Mouse (Mus musculus) embryo, embryonic 9.5 days (tissue): ENCODE data around the gene Akt1s1.

Source experiments
- DNase-seq: peaks from one replicate; pipeline ENCODE4 v3.0.0-alpha.2; 2017; ENCODE audit errors: extremely low spot score

Gene Akt1s1

DNA sequence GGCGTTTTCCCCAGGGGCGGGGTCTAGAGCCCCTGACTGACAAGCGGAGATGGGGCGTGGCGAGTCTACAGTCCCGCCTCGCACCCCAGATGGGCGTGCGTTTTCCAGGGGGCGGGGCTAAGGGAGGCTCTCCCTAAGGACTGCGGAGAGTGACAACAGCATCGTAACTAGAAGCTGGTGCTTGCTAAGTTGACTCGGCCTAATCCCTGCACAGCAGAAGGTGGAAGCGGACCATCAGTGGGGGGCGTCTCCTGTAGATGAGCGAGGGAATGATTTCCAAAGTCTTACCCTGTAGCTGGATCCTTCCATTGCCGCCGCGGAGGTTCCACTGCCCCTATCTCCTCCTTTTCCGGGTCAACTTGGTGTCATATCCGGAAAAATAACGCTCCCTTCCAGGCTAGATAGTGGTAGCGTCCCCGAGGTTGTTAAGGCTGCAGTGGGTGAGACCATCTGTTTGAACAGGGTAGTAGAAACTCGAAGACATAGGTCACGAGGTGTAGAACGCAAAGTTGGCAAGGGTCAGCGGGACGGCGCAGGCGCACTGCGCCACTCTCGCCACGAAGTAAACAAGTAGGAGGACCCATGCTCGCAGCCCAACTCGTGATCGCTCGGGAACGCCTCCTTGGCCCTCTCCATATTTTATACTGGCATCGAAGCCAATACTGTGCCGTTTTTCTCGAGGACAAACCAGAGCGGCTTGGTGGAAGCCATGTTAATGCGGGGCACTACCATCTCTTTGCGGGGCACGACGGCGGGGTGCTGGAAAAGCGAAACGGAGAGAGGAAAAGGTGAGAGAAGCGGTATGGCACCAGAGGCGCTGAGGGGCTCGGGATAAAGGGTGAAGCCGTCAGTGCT lies at the start of gene Akt1s1, which contains the start of gene Tbc1d17:
Gene Akt1s1 (plus strand): TSS at position 431 of the 855 bp plus-strand sequence.
Gene Tbc1d17 (minus strand): TSS at position 519 of the 855 bp plus-strand sequence.
- DNase-seq = peak; percentile 97

DNA sequence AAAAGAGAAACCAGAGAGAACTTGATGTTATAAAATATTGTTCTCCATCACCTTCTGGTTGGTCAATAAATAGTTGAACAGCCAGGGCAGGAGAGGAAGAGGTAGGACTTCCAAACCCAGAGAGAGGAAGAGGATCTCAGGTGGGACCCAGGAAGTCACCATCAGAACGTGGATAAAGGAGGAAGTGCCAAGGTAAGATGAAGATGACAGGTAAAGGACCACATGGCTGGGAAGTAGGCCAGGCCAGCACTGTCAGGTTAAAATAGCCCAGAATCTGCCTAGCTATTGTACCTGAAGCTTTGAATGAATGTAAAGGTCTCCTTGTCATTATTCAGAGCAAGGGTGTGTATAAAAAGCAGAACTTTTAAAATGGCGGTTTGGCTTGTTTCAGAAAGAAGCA lies 39.9 kb upstream of the Akt1s1 start:
- no peak for DNase-seq

DNA sequence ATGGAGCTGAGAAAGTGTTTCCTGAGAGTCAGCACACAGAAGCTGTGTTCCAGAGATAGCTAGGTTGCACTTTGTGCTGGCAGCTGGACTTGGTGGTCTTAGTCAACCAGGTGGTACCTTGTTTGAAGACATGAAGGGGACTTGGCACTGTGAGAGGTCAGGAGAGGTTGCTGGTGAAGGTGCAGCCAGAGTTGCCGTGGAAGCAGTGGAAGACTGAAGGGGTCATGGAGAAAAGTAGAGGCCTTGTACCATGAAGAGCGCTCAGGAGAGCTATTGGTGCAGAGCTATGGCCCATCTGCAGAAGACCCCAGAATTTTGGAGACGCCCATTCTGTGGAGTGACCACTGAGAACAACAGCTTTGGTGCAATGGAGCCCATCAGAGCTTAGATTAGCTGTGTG lies 39.3 kb upstream of the Akt1s1 start:
- no peak for DNase-seq

DNA sequence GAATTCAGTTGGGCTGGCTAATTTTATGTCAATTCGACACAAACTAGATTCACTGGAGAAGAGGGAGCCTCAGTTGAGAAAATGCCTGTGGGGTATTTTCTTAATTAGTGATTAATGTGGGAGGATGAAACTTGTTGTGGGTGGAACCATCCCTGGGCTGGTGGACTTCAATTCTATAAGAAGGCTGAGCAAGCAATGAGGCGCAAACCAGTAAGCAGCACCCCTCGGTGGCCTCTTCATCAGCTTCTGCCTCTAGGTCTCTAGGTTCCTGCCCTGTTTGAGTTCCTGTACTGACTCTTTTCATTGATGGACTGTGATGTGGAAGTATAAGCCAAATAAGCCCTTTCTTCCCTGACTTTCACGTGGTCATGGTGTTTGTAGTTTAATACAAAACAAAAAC lies 38.4 kb upstream of the Akt1s1 start:
- DNase-seq = no peak

DNA sequence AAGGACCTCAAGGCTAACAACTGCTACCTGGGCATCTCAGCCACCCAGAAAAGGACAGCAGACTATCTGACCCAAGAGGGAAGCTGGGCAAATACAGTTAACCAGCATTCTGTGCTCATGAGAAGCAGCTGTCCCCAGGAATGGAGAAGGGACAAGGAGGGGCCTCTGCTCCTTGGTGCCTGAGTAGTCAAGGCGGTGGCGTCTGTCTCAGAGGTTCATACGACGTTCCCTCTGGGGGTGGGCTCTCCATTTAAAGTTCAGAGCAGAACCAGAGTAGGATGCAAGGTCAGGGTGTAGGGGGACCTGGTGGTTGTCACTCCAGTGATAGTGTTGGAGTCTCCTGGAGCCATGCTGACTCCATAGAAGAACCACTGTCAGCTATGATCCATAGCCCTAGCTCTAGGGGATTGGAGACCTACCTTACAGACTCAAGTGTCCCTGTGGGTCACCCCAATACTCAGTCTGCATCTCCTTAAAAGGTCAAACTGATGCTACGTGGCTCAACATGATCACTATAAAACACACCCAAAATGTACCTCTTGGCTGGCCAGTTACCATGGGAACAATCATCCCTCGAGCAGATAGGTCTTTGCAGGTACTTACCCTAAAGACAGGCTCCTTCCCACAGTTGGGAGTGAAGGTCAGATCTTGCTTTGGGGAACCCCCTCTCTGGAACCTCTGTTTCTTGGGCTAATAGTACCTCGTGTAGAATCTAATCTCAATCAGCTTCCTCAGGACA lies 37.8 kb upstream of the Akt1s1 start:
- DNase-seq = no peak

DNA sequence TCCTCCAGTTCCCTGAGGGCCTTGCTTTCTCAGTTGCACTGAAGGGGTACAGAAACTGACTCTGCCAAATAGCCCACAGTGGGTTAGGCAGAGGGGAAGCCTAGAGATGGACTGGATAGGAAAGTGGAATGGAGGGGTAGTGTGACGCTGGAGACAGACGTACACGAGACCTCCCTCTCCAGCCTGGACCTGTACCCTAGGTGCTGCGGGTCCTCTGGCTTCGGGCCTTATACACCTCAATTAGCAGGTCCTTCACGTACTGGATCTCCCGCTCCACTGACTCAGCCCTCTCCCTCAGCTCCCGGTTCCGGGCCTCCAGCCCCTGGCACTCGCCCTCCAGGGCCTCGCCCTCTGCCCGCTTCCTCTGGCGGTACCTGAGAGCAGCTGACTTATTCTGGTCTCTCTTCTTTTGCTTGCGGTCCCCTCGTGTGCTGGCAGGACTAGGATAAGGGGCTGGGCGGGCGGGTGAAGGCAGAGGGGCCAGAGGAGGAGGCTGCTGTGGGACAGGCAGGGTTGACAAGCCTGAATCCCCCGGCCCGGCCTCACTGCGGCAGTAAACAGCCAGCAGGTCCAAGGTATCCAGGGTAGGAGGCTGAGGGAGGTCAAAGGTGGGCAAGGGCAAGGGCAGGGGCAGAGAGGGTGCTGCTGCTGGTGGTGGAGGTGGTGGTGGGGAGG lies 36.0 kb upstream of the Akt1s1 start:
- DNase-seq = no peak

DNA sequence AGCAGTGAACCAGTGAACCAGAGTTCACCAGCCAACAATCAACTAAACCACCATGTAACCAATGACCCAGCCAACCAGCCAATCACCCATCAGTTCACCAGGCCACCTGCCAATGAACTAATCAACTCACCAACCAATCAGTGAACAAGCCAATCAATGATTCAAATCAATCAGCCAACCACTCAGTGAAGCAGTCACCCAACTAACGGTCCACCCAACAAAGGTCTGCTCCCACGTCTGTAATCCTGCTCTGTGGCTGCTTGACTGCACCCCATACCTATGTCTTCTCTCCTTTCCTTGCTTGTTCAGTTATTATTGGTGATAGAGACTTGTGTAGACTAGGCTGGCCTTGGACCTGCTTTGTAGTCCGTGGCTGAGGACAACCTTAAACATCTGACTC lies 34.8 kb upstream of the Akt1s1 start:
- no peak for DNase-seq

DNA sequence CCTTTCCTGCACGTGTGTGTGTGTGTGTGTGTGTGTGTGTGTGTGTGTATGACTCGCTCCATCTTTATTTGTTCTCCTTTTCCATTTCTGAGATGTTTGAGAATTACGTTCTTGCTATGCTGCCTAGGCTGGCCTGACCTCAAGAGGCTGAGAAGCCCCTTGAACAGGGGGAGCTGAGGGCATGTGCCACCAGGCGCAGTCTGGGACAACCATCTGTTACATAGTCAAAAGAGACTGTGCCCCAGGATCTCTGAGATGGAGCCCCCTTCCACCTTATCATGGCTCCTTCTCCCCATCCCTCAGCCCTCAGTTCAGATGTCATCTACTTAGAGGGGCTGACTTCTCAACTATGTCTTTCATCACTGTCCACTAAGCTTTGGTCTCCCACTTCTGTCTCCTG lies 34.4 kb upstream of the Akt1s1 start:
- DNase-seq = no peak

DNA sequence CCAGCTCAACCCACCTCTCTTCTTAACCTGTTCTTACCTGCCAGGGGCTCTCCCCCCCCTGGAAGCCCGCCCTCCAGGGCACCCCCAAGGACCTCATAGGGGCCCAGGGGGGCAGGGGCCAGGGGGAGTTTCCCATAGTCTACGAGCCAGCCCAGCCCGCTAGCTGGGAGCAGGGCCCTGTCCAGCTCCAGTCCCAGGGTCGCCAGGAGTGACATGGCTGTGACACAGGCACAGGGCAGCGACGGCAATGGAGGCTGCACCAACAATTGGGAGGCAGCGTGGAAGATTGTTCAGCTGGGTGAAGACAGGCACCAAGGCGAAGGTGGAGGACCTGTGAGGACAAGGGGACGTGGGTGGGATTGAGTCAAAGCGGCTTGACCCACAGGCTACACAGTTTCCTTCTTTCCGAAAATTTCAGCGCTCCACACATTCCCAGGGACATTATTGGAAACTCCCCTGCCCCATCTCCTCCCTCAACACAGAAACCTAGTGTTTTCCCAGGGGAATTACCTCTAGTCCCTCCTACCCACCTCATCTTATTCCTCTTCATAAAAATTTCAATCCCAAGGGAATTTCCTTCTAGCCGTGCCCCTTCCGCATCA lies 33.7 kb upstream of the Akt1s1 start:
- no peak for DNase-seq

DNA sequence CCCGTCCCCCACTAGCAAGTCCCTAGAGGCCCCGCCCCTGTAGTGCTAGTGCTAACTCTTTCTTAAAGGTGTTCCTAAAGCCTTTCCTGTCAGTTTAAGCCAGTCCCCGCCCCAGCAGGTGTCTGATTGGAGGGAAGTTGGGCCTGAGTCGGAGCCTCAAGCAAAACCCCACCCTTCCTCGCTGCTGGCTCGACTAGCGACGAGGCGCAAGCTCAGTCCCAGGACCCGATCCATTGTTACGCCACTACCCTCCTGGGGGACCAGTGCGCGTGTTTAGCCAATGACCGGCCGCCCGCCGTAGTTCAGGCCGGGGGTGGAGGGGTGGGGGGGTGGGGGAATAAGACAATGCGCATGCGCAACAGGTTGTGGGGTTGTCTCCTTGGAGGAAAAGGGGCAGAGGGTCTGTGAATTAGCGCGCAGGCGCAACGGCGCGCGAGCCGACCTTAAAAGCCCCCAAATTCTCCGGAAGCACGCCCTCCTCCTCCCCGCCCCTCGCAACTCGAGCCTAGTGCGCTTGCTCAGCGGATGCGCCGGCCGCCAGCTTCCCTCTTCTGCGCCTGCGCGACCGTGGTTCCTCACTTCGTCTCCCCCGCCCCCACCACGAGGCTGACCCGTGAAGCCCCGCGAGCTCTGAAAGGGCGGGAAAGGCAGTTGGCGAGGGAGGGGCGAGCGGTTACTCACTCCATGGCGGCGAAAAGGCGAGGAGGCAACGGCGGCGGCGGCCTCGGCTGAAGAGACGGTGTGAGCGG lies 32.9 kb upstream of the Akt1s1 start, which contains the start of the genes Nup62 and Il4i1:
Gene Nup62 (plus strand): TSS at position 368 of the 749 bp plus-strand sequence.
Gene Il4i1 (plus strand): TSS at position 667 of the 749 bp plus-strand sequence.
- DNase-seq = peak; percentile 99

DNA sequence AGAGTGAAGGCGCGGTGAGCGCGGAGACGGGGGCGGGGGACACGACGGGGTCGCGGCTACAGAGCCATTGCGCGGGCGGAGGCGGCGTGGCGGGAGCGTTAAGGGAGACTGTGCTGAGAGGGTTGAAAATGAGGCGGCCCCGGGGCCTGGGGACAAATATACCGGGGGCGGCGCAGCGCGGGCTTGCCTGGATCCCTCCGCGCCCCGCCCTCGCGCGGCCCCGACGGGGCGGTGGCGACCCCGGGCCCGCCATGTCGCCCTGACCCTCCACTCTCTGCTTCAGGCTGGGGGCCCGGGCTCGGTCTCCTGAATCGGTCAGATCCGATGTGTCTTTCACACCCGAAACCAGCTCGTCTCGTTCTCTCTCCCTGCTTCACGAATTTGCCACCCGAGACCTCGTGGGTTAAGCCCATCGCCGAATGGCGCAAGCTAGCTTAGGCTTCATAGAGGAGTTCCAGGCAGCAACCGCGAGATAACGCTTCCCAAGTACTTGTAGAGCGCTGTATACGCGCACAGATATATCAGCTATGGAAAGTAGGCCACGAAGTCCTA lies 32.2 kb upstream of the Akt1s1 start, which contains the start of gene Atf5:
Gene Atf5 (minus strand): TSS at position 189 of the 552 bp plus-strand sequence.
- DNase-seq = peak; percentile 59

DNA sequence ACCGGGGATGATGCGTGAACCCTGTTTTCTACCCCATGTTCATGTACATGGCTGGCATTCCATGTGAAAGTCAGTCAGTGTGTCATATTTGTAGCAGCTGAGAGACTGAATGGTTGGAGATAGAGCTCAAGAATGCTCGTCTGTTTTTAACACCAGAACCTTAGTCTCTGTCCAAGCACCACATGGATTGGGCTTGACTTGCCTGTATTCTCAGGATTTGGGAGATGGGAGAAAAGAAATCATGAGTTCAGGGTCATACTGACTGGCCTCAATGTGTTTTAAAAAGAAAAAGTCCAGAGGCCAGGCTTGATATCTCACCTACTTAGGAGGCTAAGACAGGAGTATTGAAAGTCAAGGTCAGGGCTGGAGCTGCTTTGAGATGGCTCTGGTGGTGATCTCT lies 31.4 kb upstream of the Akt1s1 start:
- DNase-seq = no peak

DNA sequence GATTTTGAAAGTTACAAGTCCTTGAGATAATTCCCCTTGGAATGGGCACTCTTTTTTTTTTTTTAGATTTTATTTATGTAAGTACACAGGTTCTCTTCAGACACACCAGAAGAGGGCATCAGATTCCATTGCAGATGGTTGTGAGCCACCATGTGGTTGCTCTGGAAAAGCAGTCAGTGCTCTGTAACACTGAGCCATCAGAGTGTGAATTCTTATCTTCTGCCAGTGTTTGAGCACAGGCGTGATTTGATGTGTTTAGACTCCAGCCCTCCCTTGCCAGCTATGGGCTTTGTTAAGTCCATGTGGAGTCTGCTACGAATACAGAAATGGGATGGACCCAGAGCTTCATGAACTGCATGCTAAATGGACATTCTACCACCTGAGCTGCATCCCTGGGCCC lies 30.6 kb upstream of the Akt1s1 start:
- DNase-seq = no peak

DNA sequence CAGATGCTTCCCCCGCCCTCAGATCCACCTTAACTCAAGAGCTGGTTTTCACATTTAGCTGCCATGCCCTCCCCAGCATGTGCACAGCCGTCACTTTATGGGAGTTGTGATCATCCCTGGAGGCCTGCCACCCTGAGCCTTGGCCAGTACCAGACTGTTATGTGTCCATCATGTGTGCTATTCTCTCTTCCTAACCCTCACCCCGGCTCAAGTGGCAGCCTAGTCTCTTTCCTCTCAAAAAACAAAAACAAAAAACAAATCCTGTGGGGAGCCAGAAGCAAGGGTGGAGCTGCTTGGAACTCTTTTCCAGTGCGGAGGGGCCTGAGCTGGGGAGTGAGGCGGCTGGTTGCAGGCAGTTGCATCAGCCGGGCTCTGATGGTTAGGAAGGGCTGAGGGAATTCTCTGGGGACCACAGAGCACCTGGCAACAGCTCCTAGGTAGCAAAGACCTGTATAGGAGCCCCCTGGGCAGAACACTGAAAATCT lies 30.0 kb upstream of the Akt1s1 start:
- DNase-seq = no peak

DNA sequence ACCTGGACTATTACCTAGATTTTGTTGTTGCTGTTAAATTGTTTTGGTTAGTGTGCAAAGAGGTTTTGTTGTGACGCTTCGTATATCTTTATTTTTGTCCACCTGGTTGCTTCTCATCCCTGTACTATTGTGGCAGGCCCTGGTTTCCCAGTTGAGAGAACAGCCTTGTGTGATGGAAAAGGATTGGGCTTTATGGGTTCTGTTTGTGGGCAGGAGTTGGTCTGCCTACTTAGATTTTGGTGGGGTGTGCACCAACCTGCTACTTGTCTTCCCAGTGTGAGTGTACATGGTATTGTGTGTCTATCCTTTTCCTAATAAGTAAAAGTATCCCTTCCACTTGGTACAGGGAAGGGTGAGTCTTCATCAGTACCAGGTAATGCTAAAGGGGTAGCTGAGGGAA lies 29.4 kb upstream of the Akt1s1 start:
- DNase-seq = no peak

DNA sequence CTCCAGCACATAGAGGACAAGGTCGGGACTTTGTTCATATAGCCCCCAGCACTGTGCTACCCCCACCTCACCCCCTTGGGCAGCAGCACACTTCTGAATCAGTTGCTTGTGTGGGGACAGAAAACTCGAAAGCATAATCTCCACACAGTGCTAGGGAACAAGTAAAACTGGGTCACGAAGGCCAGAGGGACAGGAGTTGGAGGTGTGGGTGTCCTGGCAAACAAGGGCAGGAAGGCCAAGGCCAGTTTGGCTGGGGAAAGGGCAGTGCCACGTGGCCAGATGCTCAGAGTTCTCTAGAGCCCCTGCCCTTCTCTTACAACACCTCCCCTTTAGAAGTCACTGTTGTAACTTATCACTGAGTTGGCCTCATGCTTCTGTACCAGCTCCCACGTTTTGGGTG lies 28.9 kb upstream of the Akt1s1 start:
- no peak for DNase-seq

DNA sequence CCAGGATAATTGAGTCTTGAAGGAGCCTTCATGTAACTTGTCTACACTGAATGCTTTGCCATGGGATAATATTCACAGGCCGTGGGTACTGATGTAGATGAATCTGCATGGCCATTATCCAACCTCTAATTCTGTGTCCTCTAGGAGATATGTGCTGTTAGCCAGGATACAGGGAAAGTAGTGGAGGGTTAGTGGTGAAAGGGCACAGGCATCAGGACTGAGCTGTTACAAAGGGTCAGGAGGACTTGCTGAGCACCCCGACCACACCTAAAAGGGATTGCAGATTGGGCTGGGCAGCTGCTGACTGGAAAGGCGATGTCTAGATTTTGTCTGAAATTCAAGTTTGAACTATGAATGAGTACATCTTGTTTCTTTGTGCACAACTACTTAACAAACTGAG lies 28.3 kb upstream of the Akt1s1 start:
- DNase-seq = no peak

DNA sequence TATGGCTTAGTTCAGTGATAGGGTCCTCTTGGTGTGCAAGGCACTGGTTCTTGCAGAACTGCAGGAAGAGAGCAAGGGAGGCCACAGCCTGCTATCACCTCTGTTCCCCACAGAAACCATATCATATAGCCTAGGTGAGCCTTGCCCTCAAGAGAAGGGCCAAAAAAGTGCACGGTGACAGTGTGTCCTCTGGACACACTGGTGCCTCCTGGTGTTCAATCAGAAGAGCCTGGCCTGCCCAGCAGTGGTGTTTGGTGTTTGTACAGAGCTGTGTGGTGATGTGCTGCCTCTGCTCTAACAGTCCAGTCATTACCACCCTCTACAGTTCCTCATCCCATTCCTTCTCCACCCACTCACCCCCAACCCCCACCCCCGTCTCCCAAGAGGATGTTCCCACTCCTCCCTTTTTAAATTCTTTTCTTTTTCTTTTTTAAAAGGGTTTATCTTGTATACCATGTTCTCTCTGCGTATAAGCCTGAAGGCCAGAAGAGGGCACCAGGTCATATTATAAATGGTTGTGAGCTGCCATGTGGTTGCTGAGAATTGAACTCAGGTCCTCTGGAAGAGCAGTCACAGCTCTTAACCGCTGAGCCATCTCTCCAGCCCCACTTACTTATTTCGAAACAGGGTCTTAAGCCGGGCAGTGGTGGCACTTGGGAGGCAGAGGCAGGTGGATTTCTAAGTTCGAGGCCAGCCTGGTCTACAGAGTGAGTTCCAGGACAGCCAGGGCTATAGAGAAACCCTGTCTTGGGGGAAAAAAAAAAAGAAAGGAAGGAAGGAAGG lies 26.9 kb upstream of the Akt1s1 start:
- no peak for DNase-seq

DNA sequence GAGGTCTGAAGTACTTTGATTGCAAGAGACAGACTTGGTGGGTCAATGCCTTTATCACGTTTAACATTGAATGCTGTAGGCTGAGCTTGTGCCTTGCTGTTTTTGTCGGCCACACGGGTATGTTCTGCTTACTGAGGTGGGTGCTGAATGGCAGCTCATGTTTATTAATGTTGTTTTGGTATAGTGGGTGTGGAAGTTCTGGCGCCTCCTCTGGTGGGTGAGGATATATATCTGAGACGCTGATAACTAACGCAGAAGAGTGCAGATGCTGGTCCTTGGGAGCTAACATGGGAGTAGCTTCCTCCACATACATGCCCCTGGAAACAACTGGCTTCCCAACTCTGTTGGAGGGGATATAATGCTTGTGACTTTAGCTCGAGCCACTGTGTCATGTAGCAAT lies 25.4 kb upstream of the Akt1s1 start:
- no peak for DNase-seq

DNA sequence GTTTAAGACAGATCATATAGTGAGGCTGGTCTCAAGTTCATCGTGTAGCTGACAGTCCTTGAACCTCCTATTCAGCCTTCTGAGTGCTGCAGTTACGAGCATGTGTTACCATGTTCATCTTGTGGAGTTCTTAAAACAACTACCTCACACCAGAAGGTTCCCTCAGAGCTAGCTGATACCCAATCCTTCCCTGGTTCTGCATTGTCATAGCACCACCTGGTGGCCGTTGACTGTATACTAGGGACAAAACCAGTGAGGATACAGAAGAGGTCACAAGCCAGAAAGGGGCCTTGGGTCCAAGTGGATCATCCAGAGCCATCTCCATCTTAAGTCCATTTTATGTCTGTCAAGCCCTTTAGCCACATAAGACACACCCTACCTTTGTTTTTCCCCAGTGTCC lies 23.9 kb upstream of the Akt1s1 start:
- DNase-seq = peak; percentile 61
